In genomic region chr1:72238016-72238580, GRCm38 (mm10) we compare ENCODE assay signal across 12 mouse cellular contexts. TPM values are rescaled to one million over a fixed set of nuclear protein-coding genes. Genes with fewer than 3 reads are reported as not detected.
DNase-seq lines count a peak whose midpoint lies in the region; ATAC-seq and TF ChIP-seq lines count a peak whose summit lies in the region.
"Had no signal": no experiment of that assay in that cellular context is flagged by ENCODE, and none has a peak within 500 bp of the region (broad histone marks: within the 10 kb centered on the region; RNA-seq: fewer than 3 reads in every experiment).

No protein-coding gene starts in this region.

- no peaks in the 10 kb centered on the region for H3K36me3 ChIP-seq in liver, embryonic 11.5 days (ENCODE audit: control insufficient read depth, insufficient read depth, low read length)
- H3K36me3 ChIP-seq in ES-Bruce4 (ENCODE audit: control insufficient read depth, insufficient read depth, low read length, poor library complexity, severe bottlenecking), result 0 out of 2 replicates have a peak, but pooled peaks cover 3% of the 10 kb centered on the region
- no peaks in the 10 kb centered on the region for H3K36me3 ChIP-seq in liver, embryonic 13.5 days

- no peak for TF ChIP-seq POLR2A in ES-Bruce4 (IDR thresholded peaks at IDR 0.05; ENCODE audit: insufficient read depth, low read length)
- TF ChIP-seq POLR2A in bone marrow macrophage, adult 2 months (IDR thresholded peaks at IDR 0.05; ENCODE audit: borderline replicate concordance, low read depth, low read length), result no peak

- H3K27ac ChIP-seq in liver, embryonic 11.5 days (ENCODE audit: low read depth, low read length), result no peak overlapping the region
- peak overlapping the region; percentile 91 for H3K27ac ChIP-seq in ES-Bruce4 (ENCODE audit: insufficient read depth, low read length)
- H3K27ac ChIP-seq in bone marrow macrophage, adult 2 months (ENCODE audit: insufficient read depth, low read depth, low read length), result no peak overlapping the region
- no peak overlapping the region for H3K27ac ChIP-seq in liver, embryonic 13.5 days
- H3K27ac ChIP-seq: layer of hippocampus, adult 2 months had no signal

- H3K9ac ChIP-seq in liver, embryonic 11.5 days (ENCODE audit: low read depth, low read length), result no peak overlapping the region
- peak overlapping the region; percentile 57 for H3K9ac ChIP-seq in ES-Bruce4 (ENCODE audit: low read depth, poor library complexity, severe bottlenecking)
- H3K9ac ChIP-seq in liver, embryonic 13.5 days, result no peak overlapping the region
- H3K9ac ChIP-seq: forebrain, postnatal 0 days had no signal

- 0 out of 2 replicates have a peak, but pooled peaks cover 4% of the 10 kb centered on the region for H3K4me1 ChIP-seq in liver, embryonic 11.5 days (replicated peaks; ENCODE audit: control insufficient read depth, insufficient read depth, low read length)
- peaks cover 4% of the 10 kb centered on the region for H3K4me1 ChIP-seq in ES-Bruce4 (ENCODE audit: control insufficient read depth, insufficient read depth, low read length)
- H3K4me1 ChIP-seq in bone marrow macrophage, adult 2 months (ENCODE audit: control insufficient read depth, insufficient read depth, low read length), result peaks cover 13% of the 10 kb centered on the region
- H3K4me1 ChIP-seq in liver, embryonic 13.5 days (replicated peaks), result peaks cover 14% of the 10 kb centered on the region

- peak overlapping the region; percentile 43 for H3K4me2 ChIP-seq in liver, embryonic 11.5 days
- H3K4me2 ChIP-seq in liver, embryonic 13.5 days, result peak overlapping the region; percentile 12; the same call in 1 of the 2 replicates

- H3K9me3 ChIP-seq in liver, embryonic 11.5 days (ENCODE audit: control insufficient read depth, low read length), result no peaks in the 10 kb centered on the region
- H3K9me3 ChIP-seq in ES-Bruce4 (replicated peaks; ENCODE audit: control insufficient read depth, insufficient read depth, low read length, poor library complexity, severe bottlenecking), result no peaks in the 10 kb centered on the region
- H3K9me3 ChIP-seq in liver, embryonic 13.5 days (replicated peaks), result no peaks in the 10 kb centered on the region

- WGBS in liver, embryonic 11.5 days, result 58% methylated on average over 10 of the region's 10 CpGs
- WGBS in liver, embryonic 13.5 days (ENCODE audit: insufficient replicate concordance), result 50% methylated on average over 10 of the region's 10 CpGs

- no peak for ATAC-seq in liver, embryonic 11.5 days (replicated peaks; ENCODE audit: low FRiP score)
- ATAC-seq in liver, embryonic 13.5 days (ENCODE audit: low read depth), result no peak
- ATAC-seq: forebrain, postnatal 0 days had no signal

- DNase-seq in liver, embryonic 11.5 days (ENCODE audit: low spot score), result no peak
- DNase-seq in liver, result no peak
- no peak for DNase-seq in liver, embryonic 13.5 days
- no peak for DNase-seq in layer of hippocampus, postnatal 25 days (ENCODE audit: extremely low spot score in 1 of 2, low spot score in 1 of 2)
- no peak for DNase-seq in right cerebral cortex, postnatal 4 days
- DNase-seq: cerebellum, adult 8-10 months; forebrain, postnatal 0 days; heart, adult 18-20 months; right cerebral cortex, postnatal 25 days had no signal

- TF ChIP-seq EP300 in ES-Bruce4 (IDR thresholded peaks at IDR 0.05; ENCODE audit: insufficient read depth, low read depth, low read length), result no peak

- no peak overlapping the region for H3K4me3 ChIP-seq in liver, embryonic 11.5 days (ENCODE audit: low read depth, low read length)
- peak overlapping the region; percentile 60 for H3K4me3 ChIP-seq in ES-Bruce4 (ENCODE audit: low read depth, low read length)
- peak overlapping the region; percentile 6; the same call in 1 of the 2 replicates for H3K4me3 ChIP-seq in bone marrow macrophage, adult 2 months (ENCODE audit: insufficient read depth, low read length)
- H3K4me3 ChIP-seq in liver, embryonic 13.5 days (replicated peaks), result no peak overlapping the region
- H3K4me3 ChIP-seq: layer of hippocampus, adult 2 months had no signal

- H3K27me3 ChIP-seq in liver, embryonic 11.5 days (replicated peaks; ENCODE audit: control insufficient read depth, insufficient read depth, low read length), result peaks cover 9% of the 10 kb centered on the region; the same call in 1 of the 2 replicates
- H3K27me3 ChIP-seq in ES-Bruce4 (ENCODE audit: control insufficient read depth, insufficient read depth, low read length, poor library complexity, severe bottlenecking), result no peaks in the 10 kb centered on the region
- peaks cover 36% of the 10 kb centered on the region for H3K27me3 ChIP-seq in liver, embryonic 13.5 days

- TF ChIP-seq CTCF in ES-Bruce4 (IDR thresholded peaks at IDR 0.05; ENCODE audit: low read depth, low read length), result no peak
- TF ChIP-seq CTCF in bone marrow macrophage, adult 2 months (IDR thresholded peaks at IDR 0.05; ENCODE audit: low read depth, low read length), result no peak

RNA-seq across cellular contexts. Expression of gene Mreg, which starts 26.0 kb away (rescaled TPM):
- 6.8 and 7.1 TPM in 2 replicates for polyA plus RNA-seq in liver, embryonic 11.5 days (2014; fragmentation: Nextera tagmentation; extraction: Ambion mirVana)
- polyA plus RNA-seq in ES-Bruce4 (2011; ENCODE audit: insufficient read depth, insufficient read length, low read depth, missing spikeins), result 90.7 and 95.8 TPM in 2 replicates
- polyA plus RNA-seq in bone marrow macrophage, adult 2 months (2012; ENCODE audit: insufficient read depth, insufficient read length, missing spikeins), result not detected in 2 replicates
- 5.1 and 7.8 TPM in 2 replicates for polyA plus RNA-seq in liver, embryonic 13.5 days (2015; fragmentation: Nextera tagmentation; extraction: Ambion mirVana)
- 1 to 10 TPM; 3.5 to 4.0 TPM for total RNA-seq in layer of hippocampus, postnatal 25 days (2021)

RNA-seq across cellular contexts. Expression of gene Pecr, which starts 46.0 kb away (rescaled TPM):
- 40.2 and 43.2 TPM in 2 replicates for polyA plus RNA-seq in liver, embryonic 11.5 days (2014; fragmentation: Nextera tagmentation; extraction: Ambion mirVana)
- polyA plus RNA-seq in ES-Bruce4 (2011; ENCODE audit: insufficient read depth, insufficient read length, low read depth, missing spikeins), result 61.1 and 67.1 TPM in 2 replicates
- polyA plus RNA-seq in bone marrow macrophage, adult 2 months (2012; ENCODE audit: insufficient read depth, insufficient read length, missing spikeins), result 5.6 and 12.3 TPM in 2 replicates
- polyA plus RNA-seq in liver, embryonic 13.5 days (2015; fragmentation: Nextera tagmentation; extraction: Ambion mirVana), result 42.6 and 46.1 TPM in 2 replicates
- 1 to 10 TPM; 5.2 to 5.9 TPM for total RNA-seq in layer of hippocampus, postnatal 25 days (2021)

RNA-seq across cellular contexts. Expression of gene Tmem169, which starts 46.1 kb away (rescaled TPM):
- polyA plus RNA-seq in liver, embryonic 11.5 days (2014; fragmentation: Nextera tagmentation; extraction: Ambion mirVana), result 0.77 and 0.90 TPM in 2 replicates
- polyA plus RNA-seq in ES-Bruce4 (2011; ENCODE audit: insufficient read depth, insufficient read length, low read depth, missing spikeins), result 0.67 and 1.3 TPM in 2 replicates
- polyA plus RNA-seq in bone marrow macrophage, adult 2 months (2012; ENCODE audit: insufficient read depth, insufficient read length, missing spikeins), result not detected in 2 replicates
- polyA plus RNA-seq in liver, embryonic 13.5 days (2015; fragmentation: Nextera tagmentation; extraction: Ambion mirVana), result 0.48 and 0.96 TPM in 2 replicates
- total RNA-seq in layer of hippocampus, postnatal 25 days (2021), result 10 to 100 TPM; 18.0 to 20.6 TPM
- total RNA-seq: heart, adult 18-20 months had no signal

Comparison
In these comparisons a context has a peak if more than half of its experiments do, and no peak if none do; other contexts are left out.
1. H3K4me3 ChIP-seq: peak in ES-Bruce4 (single experiment) and bone marrow macrophage, adult 2 months (single experiment); none in liver, embryonic 11.5 days (single experiment) and liver, embryonic 13.5 days (single experiment).
2. RNA of gene Mreg, which starts 26.0 kb away (polyA plus RNA-seq): 90.7 to 95.8 TPM in ES-Bruce4; 6.8 to 7.1 TPM in liver, embryonic 11.5 days, 5.1 to 7.8 TPM in liver, embryonic 13.5 days and not detected in bone marrow macrophage, adult 2 months; every median in the first group is over 10 times any median in the second.